Mouse (Mus musculus): ENCODE results near the gene Tppp2. TPM values are rescaled to one million over a fixed set of nuclear protein-coding genes. Genes with fewer than 3 reads are reported as not detected.

Gene Tppp2
- polyA plus RNA-seq, 1 experiment: not detected

GRCm38 (mm10) chr14:51912391-51913061, 5.7 kb upstream of the Tppp2 start:
- Histone ChIP-seq H3K27me3 (ENCODE audit: control insufficient read depth, insufficient read depth, low read length) (no peaks in the 10 kb centered on the region), H3K4me1 (ENCODE audit: control insufficient read depth, insufficient read depth, low read length) (0 out of 2 replicates have a peak, but pooled peaks cover 3% of the 10 kb centered on the region), H3K4me3 (replicated peaks; ENCODE audit: insufficient read depth, low read depth, low read length) (peak overlapping the region; percentile 71), H3K27ac (ENCODE audit: insufficient read depth, low read length) (peak overlapping the region; percentile 10)
- DNase-seq: no peak
- 31% methylated on average over 14 of the region's 14 CpGs for WGBS
- no peak for TF ChIP-seq POLR2A (IDR thresholded peaks at IDR 0.05; ENCODE audit: borderline replicate concordance, insufficient read depth, low read length)
- TF ChIP-seq CTCF (IDR thresholded peaks at IDR 0.05; ENCODE audit: borderline replicate concordance, insufficient read depth, low read depth, low read length): no peak

GRCm38 (mm10) chr14:51913062-51913959, 4.9 kb upstream of the Tppp2 start:
- peak; percentile 69 to 70 for DNase-seq
- peak overlapping the region; percentile 71 for H3K4me3 ChIP-seq (replicated peaks; ENCODE audit: insufficient read depth, low read depth, low read length)
- peak overlapping the region; percentile 34; the same call in 1 of the 2 replicates for H3K27ac ChIP-seq (ENCODE audit: insufficient read depth, low read length)
- 0 out of 2 replicates have a peak, but pooled peaks have one; percentile 16 for TF ChIP-seq POLR2A (IDR thresholded peaks at IDR 0.05; ENCODE audit: borderline replicate concordance, insufficient read depth, low read length)
- TF ChIP-seq CTCF (IDR thresholded peaks at IDR 0.05; ENCODE audit: borderline replicate concordance, insufficient read depth, low read depth, low read length): no peak
- no peaks in the 10 kb centered on the region for H3K27me3 ChIP-seq (ENCODE audit: control insufficient read depth, insufficient read depth, low read length)
- 0 out of 2 replicates have a peak, but pooled peaks cover 3% of the 10 kb centered on the region for H3K4me1 ChIP-seq (ENCODE audit: control insufficient read depth, insufficient read depth, low read length)
- under 1% methylated on average over 58 of the region's 58 CpGs for WGBS

GRCm38 (mm10) chr14:51913960-51914762, 4.1 kb upstream of the Tppp2 start, which contains the start of gene Ndrg2:
TSS of gene Ndrg2 (minus strand) at chr14:51914158.
- WGBS: 6% methylated on average over 23 of the region's 23 CpGs
- 0 out of 2 replicates have a peak, but pooled peaks cover 3% of the 10 kb centered on the region for H3K4me1 ChIP-seq (ENCODE audit: control insufficient read depth, insufficient read depth, low read length)

GRCm38 (mm10) chr14:51915030-51915429, 3.2 kb upstream of the Tppp2 start:
- H3K27me3 ChIP-seq (ENCODE audit: control insufficient read depth, insufficient read depth, low read length): no peaks in the 10 kb centered on the region
- TF ChIP-seq POLR2A (IDR thresholded peaks at IDR 0.05; ENCODE audit: borderline replicate concordance, insufficient read depth, low read length): no peak
- no peak for TF ChIP-seq CTCF (IDR thresholded peaks at IDR 0.05; ENCODE audit: borderline replicate concordance, insufficient read depth, low read depth, low read length)
- no peak for DNase-seq
- 0 out of 2 replicates have a peak, but pooled peaks cover 3% of the 10 kb centered on the region for H3K4me1 ChIP-seq (ENCODE audit: control insufficient read depth, insufficient read depth, low read length)
- no peak overlapping the region for H3K4me3 ChIP-seq (replicated peaks; ENCODE audit: insufficient read depth, low read depth, low read length)
- no peak overlapping the region for H3K27ac ChIP-seq (ENCODE audit: insufficient read depth, low read length)
- 15% methylated on average over 3 of the region's 3 CpGs for WGBS

More at GRCm38 (mm10) chr14:51913960-51914762, 4.1 kb upstream of the Tppp2 start, which contains the start of gene Ndrg2:
- Histone ChIP-seq H3K27ac (ENCODE audit: insufficient read depth, low read length) (peak within 1 kb of the TSS; percentile 54; the same call in 1 of the 2 replicates), H3K4me3 (replicated peaks; ENCODE audit: insufficient read depth, low read depth, low read length) (peak within 1 kb of the TSS; percentile 71), H3K27me3 (ENCODE audit: control insufficient read depth, insufficient read depth, low read length) (no peaks in the 10 kb centered on the region)
- DNase-seq: peak; percentile 58 to 73
- no peak for TF ChIP-seq CTCF (IDR thresholded peaks at IDR 0.05; ENCODE audit: borderline replicate concordance, insufficient read depth, low read depth, low read length)
- no peak for TF ChIP-seq POLR2A (IDR thresholded peaks at IDR 0.05; ENCODE audit: borderline replicate concordance, insufficient read depth, low read length)

- Histone ChIP-seq H3K27ac (ENCODE audit: insufficient read depth, low read length) (no peak overlapping the region), H3K4me3 (replicated peaks; ENCODE audit: insufficient read depth, low read depth, low read length) (no peak overlapping the region), H3K27me3 (ENCODE audit: control insufficient read depth, insufficient read depth, low read length) (no peaks in the 10 kb centered on the region), H3K4me1 (ENCODE audit: control insufficient read depth, insufficient read depth, low read length) (0 out of 2 replicates have a peak, but pooled peaks cover 3% of the 10 kb centered on the region)
- TF ChIP-seq POLR2A (IDR thresholded peaks at IDR 0.05; ENCODE audit: borderline replicate concordance, insufficient read depth, low read length): no peak
- TF ChIP-seq CTCF (IDR thresholded peaks at IDR 0.05; ENCODE audit: borderline replicate concordance, insufficient read depth, low read depth, low read length): no peak
- DNase-seq: no peak
- 91% methylated on average over 4 of the region's 4 CpGs for WGBS
These were observed 1.7 kb upstream of the Tppp2 start for GRCm38 (mm10) chr14:51916539-51916938.

- Histone ChIP-seq H3K4me3 (replicated peaks; ENCODE audit: insufficient read depth, low read depth, low read length) (no peak overlapping the region), H3K27ac (ENCODE audit: insufficient read depth, low read length) (no peak overlapping the region), H3K4me1 (ENCODE audit: control insufficient read depth, insufficient read depth, low read length) (0 out of 2 replicates have a peak, but pooled peaks cover 3% of the 10 kb centered on the region), H3K27me3 (ENCODE audit: control insufficient read depth, insufficient read depth, low read length) (no peaks in the 10 kb centered on the region)
- TF ChIP-seq CTCF (IDR thresholded peaks at IDR 0.05; ENCODE audit: borderline replicate concordance, insufficient read depth, low read depth, low read length) (no peak), POLR2A (IDR thresholded peaks at IDR 0.05; ENCODE audit: borderline replicate concordance, insufficient read depth, low read length) (no peak)
- WGBS: 59% methylated on average over 4 of the region's 4 CpGs
- DNase-seq: no peak
These were observed 741 bp downstream of the Tppp2 start for GRCm38 (mm10) chr14:51918966-51919365.
